In the genomic region with DNA sequence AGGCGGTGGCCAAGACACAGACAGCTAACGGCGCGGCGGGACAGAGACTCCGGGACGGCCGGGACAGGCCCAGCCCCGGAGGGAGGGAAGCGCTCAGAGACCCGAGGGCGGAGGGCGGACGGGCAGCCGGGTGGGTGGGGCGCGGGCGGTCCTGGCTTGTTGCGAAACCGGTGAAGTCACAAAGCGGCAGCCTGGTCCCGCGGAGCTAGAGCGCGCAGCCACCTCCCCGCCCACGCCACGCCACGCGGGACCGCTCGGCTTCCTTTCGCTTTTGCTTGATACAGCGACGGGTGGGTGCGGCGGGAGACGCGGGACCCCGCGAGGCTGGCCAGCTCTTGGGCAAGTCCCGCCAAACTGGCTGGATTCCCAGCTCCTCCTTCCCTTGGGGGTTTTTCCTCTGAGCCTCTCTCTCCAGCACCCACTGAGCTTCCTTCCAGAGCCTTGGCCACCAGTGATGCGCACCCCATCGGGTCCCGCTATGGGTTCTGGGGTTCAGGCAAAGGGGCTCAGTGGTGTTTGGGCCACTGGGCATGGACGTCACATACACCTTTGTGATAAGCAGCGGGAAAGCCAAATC, we compare ENCODE assay signal across 7 mouse cellular contexts. TPM values are rescaled to one million over a fixed set of nuclear protein-coding genes. Genes with fewer than 3 reads are reported as not detected.
DNase-seq lines count a peak whose midpoint lies in the region; ATAC-seq and TF ChIP-seq lines count a peak whose summit lies in the region.

No protein-coding gene starts in this region.

- TF ChIP-seq CTCF in midbrain, postnatal 0 days (IDR thresholded peaks at IDR 0.05) = no peak

- peak; percentile 86 for DNase-seq in adipocyte (ENCODE audit: low spot score)
- peak; percentile 69 for DNase-seq in embryonic facial prominence, embryonic 10.5 days (ENCODE audit: low spot score)
- DNase-seq in heart, embryonic 10.5 days (ENCODE audit: low spot score) = no peak
- peak; percentile 58 for DNase-seq in kidney, adult 9 months
- peak; percentile 76 for DNase-seq in liver
- peak; percentile 45 for DNase-seq in midbrain, postnatal 0 days (ENCODE audit: low spot score)
- DNase-seq in spleen, postnatal 10 days (ENCODE audit: low spot score in 2 of 2) = peak; percentile 18 to 69

- H3K9me3 ChIP-seq in embryonic facial prominence, embryonic 10.5 days = peaks cover 3% of the 10 kb centered on the region; the same call in 1 of the 2 replicates
- H3K9me3 ChIP-seq in heart, embryonic 10.5 days = no peaks in the 10 kb centered on the region
- H3K9me3 ChIP-seq in midbrain, postnatal 0 days (ENCODE audit: low read length) = no peaks in the 10 kb centered on the region

- H3K4me2 ChIP-seq in midbrain, postnatal 0 days (ENCODE audit: low read depth, low read length, poor library complexity, severe bottlenecking) = peak overlapping the region; percentile 80

- ATAC-seq in midbrain, postnatal 0 days (ENCODE audit: low FRiP score) = peak; percentile 77

- peaks cover 38% of the 10 kb centered on the region for H3K27me3 ChIP-seq in embryonic facial prominence, embryonic 10.5 days (replicated peaks; ENCODE audit: low read depth, poor library complexity, severe bottlenecking)
- H3K27me3 ChIP-seq in heart, embryonic 10.5 days (ENCODE audit: insufficient read depth, poor library complexity, severe bottlenecking) = peaks cover 31% of the 10 kb centered on the region
- H3K27me3 ChIP-seq in midbrain, postnatal 0 days (ENCODE audit: insufficient read depth, low read length) = peaks cover 4% of the 10 kb centered on the region; the same call in 1 of the 2 replicates

- H3K4me1 ChIP-seq in embryonic facial prominence, embryonic 10.5 days = peaks cover 11% of the 10 kb centered on the region
- peaks cover 11% of the 10 kb centered on the region for H3K4me1 ChIP-seq in heart, embryonic 10.5 days
- peaks cover 3% of the 10 kb centered on the region; the same call in 1 of the 2 replicates for H3K4me1 ChIP-seq in midbrain, postnatal 0 days (ENCODE audit: insufficient read depth, low read length)

- H3K36me3 ChIP-seq in embryonic facial prominence, embryonic 10.5 days (replicated peaks) = no peaks in the 10 kb centered on the region
- no peaks in the 10 kb centered on the region for H3K36me3 ChIP-seq in heart, embryonic 10.5 days
- no peaks in the 10 kb centered on the region for H3K36me3 ChIP-seq in midbrain, postnatal 0 days (ENCODE audit: insufficient read depth, low read length)

- 3% methylated on average over 47 of the region's 47 CpGs for WGBS in embryonic facial prominence, embryonic 10.5 days
- WGBS in heart, embryonic 10.5 days = 2% methylated on average over 40 of the region's 47 CpGs
- WGBS in midbrain, postnatal 0 days = 2% methylated on average over 36 of the region's 47 CpGs

- peak overlapping the region; percentile 71 for H3K27ac ChIP-seq in embryonic facial prominence, embryonic 10.5 days (replicated peaks)
- H3K27ac ChIP-seq in heart, embryonic 10.5 days = peak overlapping the region; percentile 83
- no peak overlapping the region for H3K27ac ChIP-seq in midbrain, postnatal 0 days (ENCODE audit: low read depth, low read length)

- H3K9ac ChIP-seq in midbrain, postnatal 0 days (replicated peaks; ENCODE audit: low read length, poor library complexity, severe bottlenecking) = peak overlapping the region; percentile 51

- peak overlapping the region; percentile 69 for H3K4me3 ChIP-seq in embryonic facial prominence, embryonic 10.5 days
- peak overlapping the region; percentile 73 for H3K4me3 ChIP-seq in heart, embryonic 10.5 days
- H3K4me3 ChIP-seq in midbrain, postnatal 0 days (ENCODE audit: low read depth, low read length) = peak overlapping the region; percentile 53

RNA-seq across cellular contexts. Expression of a gene that starts 21.8 kb away (rescaled TPM):
- 0.29 and 0.39 TPM in 2 replicates for polyA plus RNA-seq in embryonic facial prominence, embryonic 10.5 days (2016; fragmentation: Nextera tagmentation; extraction: Ambion mirVana)
- 0.83 and 0.86 TPM in 2 replicates for polyA plus RNA-seq in heart, embryonic 10.5 days (2016; fragmentation: Nextera tagmentation; extraction: Ambion mirVana)
- 0.44 and 1.3 TPM in 2 replicates for total RNA-seq in midbrain, postnatal 0 days (2014; rRNA removed)
- 0.39 and 0.82 TPM in 2 replicates for polyA plus RNA-seq in midbrain, postnatal 0 days (2015; fragmentation: Nextera tagmentation; extraction: Ambion mirVana)

RNA-seq across cellular contexts. Expression of a gene that starts 21.9 kb away (rescaled TPM):
- 8.4 and 9.0 TPM in 2 replicates for polyA plus RNA-seq in embryonic facial prominence, embryonic 10.5 days (2016; fragmentation: Nextera tagmentation; extraction: Ambion mirVana)
- polyA plus RNA-seq in heart, embryonic 10.5 days (2016; fragmentation: Nextera tagmentation; extraction: Ambion mirVana) = 8.2 and 8.8 TPM in 2 replicates
- total RNA-seq in midbrain, postnatal 0 days (2014; rRNA removed) = 54.0 and 56.0 TPM in 2 replicates
- polyA plus RNA-seq in midbrain, postnatal 0 days (2015; fragmentation: Nextera tagmentation; extraction: Ambion mirVana) = 21.9 and 24.0 TPM in 2 replicates
